Mouse (Mus musculus) testis, adult 2 months (tissue): ENCODE results near the gene Jak3.

Experiments
- CTCF ChIP-seq: fragments of 200-500 bp; IDR thresholded peaks from 2 replicates; pipeline ENCODE4 v1.5.1; 2012; ENCODE audit warnings: low read depth, mild to moderate bottlenecking, inconsistent platforms, low read length, moderate library complexity; ENCODE audit not compliant: control insufficient read depth, insufficient read depth, insufficient replicate concordance
- POLR2A ChIP-seq: fragments of 200-500 bp; IDR thresholded peaks from 2 replicates; pipeline ENCODE4 v1.6.1; 2012; ENCODE audit warnings: low read depth, mild to moderate bottlenecking, inconsistent platforms, low read length, moderate library complexity; ENCODE audit not compliant: control insufficient read depth

DNA sequence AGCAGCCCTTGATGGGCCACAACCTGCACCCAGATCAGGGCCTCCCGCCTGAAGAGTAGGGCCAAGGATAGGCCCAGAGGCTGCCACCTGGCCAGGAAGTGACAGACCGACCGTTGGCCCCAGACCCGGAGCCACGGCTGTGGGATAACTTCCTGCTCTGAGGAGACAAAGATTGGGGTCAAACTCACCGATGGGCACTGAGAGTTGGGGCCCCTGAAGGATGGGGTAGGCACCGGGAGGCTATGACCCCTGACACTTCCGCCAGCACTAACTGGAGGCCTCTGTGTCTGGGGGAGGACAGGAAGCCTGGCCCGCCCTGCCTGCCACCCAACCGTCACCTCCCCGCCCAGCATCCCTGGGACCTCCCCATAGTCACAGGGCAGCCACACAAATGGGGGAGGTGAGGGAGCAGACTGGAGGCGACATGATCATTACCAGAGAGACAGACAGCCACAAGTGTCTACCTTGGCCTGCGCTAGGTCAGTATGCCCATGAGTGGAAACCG lies 47.0 kb downstream of the Jak3 start:
- TF ChIP-seq POLR2A: no peak
- no peak for TF ChIP-seq CTCF
